Mouse (Mus musculus) adrenal gland, adult 18-20 months (tissue): ENCODE results near the gene Gm4565. TPM values are rescaled to one million over a fixed set of nuclear protein-coding genes. Genes with fewer than 3 reads are reported as not detected.
"Not testable (repeated sequence)": the region's sequence is repeated elsewhere in the genome, so short reads cannot be mapped to it uniquely, and the experiment has no call there.

Source experiments
- DNase-seq, 2 experiments: peaks; one replicate each; pipeline ENCODE4 v3.0.0; 2021 to 2022; ENCODE audit warnings: low spot score in 2 of 2
- long read RNA-seq, 2 experiments: library from polyadenylated mRNA; stranded (forward); transcript quantifications; one replicate each; pipeline ENCODE4 v2.0.0; 2021
- total RNA-seq, 2 experiments: library from RNA; stranded (reverse); gene quantifications; 1 replicate in 1 of 2; 2 replicates in 1 of 2; pipeline ENCODE4 v1.2.3; 2021

The Gm4565 gene
- not detected for total RNA-seq
- long read RNA-seq, experiment 1 = 0 reads
- long read RNA-seq, experiment 2 = 0 reads

- DNase-seq = not testable (repeated sequence)
Measured at GRCm38 (mm10) chr7:22588027-22588426, at the start of gene Gm4565. Gene Gm4565 (minus strand): TSS chr7:22588127.

DNA sequence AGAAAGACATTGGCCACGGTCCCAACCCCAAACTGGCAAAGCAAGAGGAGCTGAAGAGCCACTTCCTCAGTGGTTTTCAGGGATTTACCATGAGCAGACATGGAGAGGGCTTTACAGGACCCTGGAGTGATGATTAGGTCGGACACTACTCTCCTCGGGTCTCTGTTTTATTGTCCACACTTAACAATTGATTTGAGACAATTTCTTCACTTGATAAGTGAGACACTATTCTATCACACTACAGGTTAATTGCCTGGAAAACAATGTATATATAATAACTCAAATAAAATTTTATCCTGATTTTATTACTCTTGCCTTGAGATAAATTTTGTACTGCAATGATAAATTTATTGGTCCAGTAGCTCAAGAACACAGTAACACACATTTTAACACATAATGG lies 22.7 kb downstream of the Gm4565 start, which contains the start of gene Gm4201:
TSS of gene Gm4201 (minus strand) at position 101 of the 400 bp plus-strand sequence.
- not testable (repeated sequence) for DNase-seq

- not testable (repeated sequence) for DNase-seq
Measured at GRCm38 (mm10) chr7:22534787-22535186, 53.1 kb downstream of the Gm4565 start, which contains the start of gene Gm8677. Gene Gm8677 (minus strand): TSS chr7:22534887.

Other genes starting within 250 kb of the Gm4565 start
- not detected for gene Gm8660, start 217.1 kb downstream of the Gm4565 start, total RNA-seq
- gene Vmn1r148, start 174.5 kb downstream of the Gm4565 start, total RNA-seq = not detected
- gene Vmn1r149, start 149.9 kb downstream of the Gm4565 start, total RNA-seq = not detected
- not detected for gene Gm10665, start 124.1 kb downstream of the Gm4565 start, total RNA-seq
- not detected for gene Vmn1r151, start 88.4 kb downstream of the Gm4565 start, total RNA-seq
- gene Vmn1r152, start 65.2 kb downstream of the Gm4565 start, total RNA-seq = not detected
- gene Gm8677, start 53.2 kb downstream of the Gm4565 start, total RNA-seq = not detected
- not detected for gene Gm4201, start 22.8 kb downstream of the Gm4565 start, total RNA-seq
- not detected for gene Vmn1r155, start 69.9 kb upstream of the Gm4565 start, total RNA-seq
- not detected for gene Gm8693, start 104.2 kb upstream of the Gm4565 start, total RNA-seq
- not detected for gene Gm4567, start 131.6 kb upstream of the Gm4565 start, total RNA-seq
- gene Vmn1r157, start 173.6 kb upstream of the Gm4565 start, total RNA-seq = not detected
- not detected for gene Vmn1r158, start 202.7 kb upstream of the Gm4565 start, total RNA-seq